Mouse (Mus musculus) liver, adult 2 months (tissue): ENCODE data around the gene 2310034G01Rik. TPM values are rescaled to one million over a fixed set of nuclear protein-coding genes. Genes with fewer than 3 reads are reported as not detected.

Source experiments
- DNase-seq: peaks from one replicate; pipeline ENCODE4 v3.0.0-alpha.2; 2011; ENCODE audit warnings: low read depth, low spot score; ENCODE audit errors: extremely low read depth
- H3K27ac ChIP-seq: fragments of 200-500 bp; replicated peaks from 2 replicates; pipeline ENCODE4 v1.5.1; 2012; ENCODE audit warnings: low read depth, mild to moderate bottlenecking, control low read depth, inconsistent platforms, low read length; ENCODE audit not compliant: insufficient read depth
- H3K27me3 ChIP-seq: fragments of 200-500 bp; 2 replicates; pipeline ENCODE4 v1.6.1; 2012; ENCODE audit warnings: mild to moderate bottlenecking, moderate library complexity, low read length, inconsistent platforms; ENCODE audit not compliant: control insufficient read depth, insufficient read depth
- H3K36me3 ChIP-seq: fragments of 200-500 bp; 2 replicates; pipeline ENCODE4 v1.6.1; 2012; ENCODE audit warnings: low read length, inconsistent platforms; ENCODE audit not compliant: control insufficient read depth, insufficient read depth
- H3K4me1 ChIP-seq: fragments of 200-500 bp; 2 replicates; pipeline ENCODE4 v1.6.1; 2011; ENCODE audit warnings: low read length; ENCODE audit not compliant: control insufficient read depth, insufficient read depth
- H3K4me3 ChIP-seq: fragments of 200-500 bp; 2 replicates; pipeline ENCODE4 v1.5.1; 2011; ENCODE audit warnings: low read depth, mild to moderate bottlenecking, control low read depth, low read length, moderate library complexity; ENCODE audit not compliant: insufficient read depth
- H3K79me2 ChIP-seq: fragments of 200-500 bp; 2 replicates; pipeline ENCODE4 v1.6.1; 2012; ENCODE audit warnings: inconsistent platforms, mild to moderate bottlenecking, low read length, moderate library complexity; ENCODE audit not compliant: control insufficient read depth, insufficient read depth
- H3K9ac ChIP-seq: fragments of 200-500 bp; 2 replicates; pipeline ENCODE4 v1.6.1; 2012; ENCODE audit warnings: low read depth, mild to moderate bottlenecking, control low read depth, inconsistent platforms, low read length
- CTCF ChIP-seq: fragments of 200-500 bp; IDR thresholded peaks from 2 replicates; pipeline ENCODE4 v1.5.1; 2011; ENCODE audit warnings: low read depth, low read length, control low read depth
- POLR2A ChIP-seq: fragments of 200-500 bp; IDR thresholded peaks from 2 replicates; pipeline ENCODE4 v1.6.1; 2011; ENCODE audit warnings: low read length, control low read depth; ENCODE audit not compliant: insufficient read depth; ENCODE audit errors: extremely low read depth
- WGBS: fragments of 180-500 bp; shearing (Covaris S2); methylation state at CpG from one replicate; pipeline ENCODE4 v1.1.7; 2018; 5-methylcytosine and 5-hydroxymethylcytosine counted together
- polyA plus RNA-seq: library from polyadenylated mRNA; depleted of rRNA; stranded (reverse); fragments of >200 nt; gene quantifications from 2 replicates; pipeline ENCODE4 v1.2.3, GENCODE M21; 2012
- total RNA-seq: library from RNA; depleted of rRNA; stranded (reverse); fragments of >200 nt; gene quantifications from 2 replicates; pipeline ENCODE4 v1.2.3, GENCODE M21; 2014

The 2310034G01Rik gene
- total and polyA plus RNA-seq, 2 experiments: 0.09 to 0.10 TPM

GRCm38 (mm10) chr19:46324918-46325317 lies 25.2 kb downstream of the 2310034G01Rik start:
- no peak overlapping the region for H3K4me3 ChIP-seq
- WGBS: 66% methylated on average over 5 of the region's 5 CpGs
- peaks cover 9% of the 10 kb centered on the region; the same call in 1 of the 2 replicates for H3K27me3 ChIP-seq
- peaks cover 9% of the 10 kb centered on the region for H3K4me1 ChIP-seq
- DNase-seq: no peak
- no peak overlapping the region for H3K9ac ChIP-seq
- H3K36me3 ChIP-seq: no peaks in the 10 kb centered on the region
- H3K27ac ChIP-seq: no peak overlapping the region
- TF ChIP-seq CTCF (no peak), POLR2A (no peak)
- no peaks in the 10 kb centered on the region for H3K79me2 ChIP-seq

GRCm38 (mm10) chr19:46324366-46324765 lies 25.7 kb downstream of the 2310034G01Rik start:
- H3K36me3 ChIP-seq: no peaks in the 10 kb centered on the region
- TF ChIP-seq POLR2A (no peak), CTCF (no peak)
- peaks cover 15% of the 10 kb centered on the region; the same call in 1 of the 2 replicates for H3K27me3 ChIP-seq
- H3K4me3 ChIP-seq: no peak overlapping the region
- H3K79me2 ChIP-seq: no peaks in the 10 kb centered on the region
- H3K4me1 ChIP-seq: peaks cover 8% of the 10 kb centered on the region
- H3K27ac ChIP-seq: no peak overlapping the region
- H3K9ac ChIP-seq: no peak overlapping the region
- 72% methylated on average over 11 of the region's 11 CpGs for WGBS
- no peak for DNase-seq

GRCm38 (mm10) chr19:46323716-46324115 lies 26.4 kb downstream of the 2310034G01Rik start:
- Histone ChIP-seq H3K4me3 (no peak overlapping the region), H3K9ac (no peak overlapping the region), H3K36me3 (no peaks in the 10 kb centered on the region), H3K27me3 (peaks cover 19% of the 10 kb centered on the region; the same call in 1 of the 2 replicates), H3K27ac (no peak overlapping the region), H3K4me1 (peaks cover 6% of the 10 kb centered on the region), H3K79me2 (no peaks in the 10 kb centered on the region)
- no peak for TF ChIP-seq POLR2A
- TF ChIP-seq CTCF: no peak
- 63% methylated on average over 5 of the region's 5 CpGs for WGBS
- no peak for DNase-seq

GRCm38 (mm10) chr19:46322996-46323572 lies 27.0 kb downstream of the 2310034G01Rik start:
- H3K9ac ChIP-seq: no peak overlapping the region
- TF ChIP-seq CTCF (no peak), POLR2A (no peak)
- no peaks in the 10 kb centered on the region for H3K79me2 ChIP-seq
- DNase-seq: no peak
- H3K36me3 ChIP-seq: no peaks in the 10 kb centered on the region
- peaks cover 6% of the 10 kb centered on the region for H3K4me1 ChIP-seq
- 68% methylated on average over 13 of the region's 13 CpGs for WGBS
- H3K27ac ChIP-seq: no peak overlapping the region
- peaks cover 23% of the 10 kb centered on the region for H3K27me3 ChIP-seq
- H3K4me3 ChIP-seq: no peak overlapping the region

GRCm38 (mm10) chr19:46322144-46322995 lies 27.7 kb downstream of the 2310034G01Rik start:
- H3K4me3 ChIP-seq: no peak overlapping the region
- H3K4me1 ChIP-seq: peaks cover under 1% of the 10 kb centered on the region; the same call in 1 of the 2 replicates
- H3K79me2 ChIP-seq: no peaks in the 10 kb centered on the region
- TF ChIP-seq CTCF: no peak
- no peak for TF ChIP-seq POLR2A
- H3K9ac ChIP-seq: no peak overlapping the region
- no peak for DNase-seq
- WGBS: 69% methylated on average over 11 of the region's 11 CpGs
- H3K27ac ChIP-seq: no peak overlapping the region
- H3K36me3 ChIP-seq: no peaks in the 10 kb centered on the region
- peaks cover 28% of the 10 kb centered on the region for H3K27me3 ChIP-seq
